Mouse (Mus musculus) hindbrain, embryonic 11.5 days (tissue): ENCODE results near the gene Znhit1. TPM values are rescaled to one million over a fixed set of nuclear protein-coding genes. Genes with fewer than 3 reads are reported as not detected.
"Not testable (repeated sequence)": the region's sequence is repeated elsewhere in the genome, so short reads cannot be mapped to it uniquely, and the experiment has no call there.

Experiments used
- ATAC-seq: fragments of 200-750 bp; cut with Nextera tagmentation; 2 replicates; pipeline ENCODE4 v1.8.0; 2017; ENCODE audit warnings: mild to moderate bottlenecking, moderate TSS enrichment, moderate library complexity; ENCODE audit not compliant: low FRiP score
- DNase-seq: peaks from one replicate; pipeline ENCODE4 v3.0.0-alpha.2; 2015; ENCODE audit warnings: low spot score
- H3K27ac ChIP-seq: fragments of 300-500 bp; sonication (generic); 2 replicates; pipeline ENCODE4 v1.5.1; 2014; ENCODE audit warnings: mild to moderate bottlenecking, low read depth, low read length
- H3K27me3 ChIP-seq: fragments of 300-500 bp; sonication (generic); 2 replicates; pipeline ENCODE4 v1.6.1; 2014; ENCODE audit warnings: mild to moderate bottlenecking, low read length, moderate library complexity, mixed read lengths; ENCODE audit not compliant: control insufficient read depth, insufficient read depth
- H3K36me3 ChIP-seq: fragments of 300-500 bp; sonication (generic); 2 replicates; pipeline ENCODE4 v1.6.1; 2014; ENCODE audit warnings: mild to moderate bottlenecking, low read length, moderate library complexity, mixed read lengths; ENCODE audit not compliant: control insufficient read depth, insufficient read depth
- H3K4me1 ChIP-seq: fragments of 300-500 bp; sonication (generic); replicated peaks from 2 replicates; pipeline ENCODE4 v1.6.1; 2014; ENCODE audit warnings: low read length, mixed read lengths; ENCODE audit not compliant: control insufficient read depth, insufficient read depth
- H3K4me2 ChIP-seq: fragments of 300-500 bp; sonication (generic); replicated peaks from 2 replicates; pipeline ENCODE4 v1.6.1; 2014; ENCODE audit warnings: mild to moderate bottlenecking, low read depth, low read length
- H3K4me3 ChIP-seq: fragments of 300-500 bp; sonication (generic); 2 replicates; pipeline ENCODE4 v1.5.1; 2014; ENCODE audit warnings: low read depth, low read length
- H3K9ac ChIP-seq: fragments of 300-500 bp; sonication (generic); 2 replicates; pipeline ENCODE4 v1.6.1; 2014; ENCODE audit warnings: low read depth, low read length
- H3K9me3 ChIP-seq: fragments of 300-500 bp; sonication (generic); 2 replicates; pipeline ENCODE4 v1.6.1; 2016; ENCODE audit warnings: low read length; ENCODE audit not compliant: control insufficient read depth
- WGBS: fragments of 180-500 bp; shearing (Covaris S2); extraction: QIAGEN DNeasy Blood & Tissue Kit; methylation state at CpG from one replicate; pipeline ENCODE4 v1.1.7; 2014; 5-methylcytosine and 5-hydroxymethylcytosine counted together
- polyA plus RNA-seq: library from polyadenylated mRNA; unstranded; fragments of >200 nt; fragmentation: Nextera tagmentation; extraction: Ambion mirVana; gene quantifications from 2 replicates; pipeline ENCODE4 v1.2.1, GENCODE M21; 2014

Gene Znhit1
- polyA plus RNA-seq, 1 experiment from 2014 or later = 92.8 TPM

DNA sequence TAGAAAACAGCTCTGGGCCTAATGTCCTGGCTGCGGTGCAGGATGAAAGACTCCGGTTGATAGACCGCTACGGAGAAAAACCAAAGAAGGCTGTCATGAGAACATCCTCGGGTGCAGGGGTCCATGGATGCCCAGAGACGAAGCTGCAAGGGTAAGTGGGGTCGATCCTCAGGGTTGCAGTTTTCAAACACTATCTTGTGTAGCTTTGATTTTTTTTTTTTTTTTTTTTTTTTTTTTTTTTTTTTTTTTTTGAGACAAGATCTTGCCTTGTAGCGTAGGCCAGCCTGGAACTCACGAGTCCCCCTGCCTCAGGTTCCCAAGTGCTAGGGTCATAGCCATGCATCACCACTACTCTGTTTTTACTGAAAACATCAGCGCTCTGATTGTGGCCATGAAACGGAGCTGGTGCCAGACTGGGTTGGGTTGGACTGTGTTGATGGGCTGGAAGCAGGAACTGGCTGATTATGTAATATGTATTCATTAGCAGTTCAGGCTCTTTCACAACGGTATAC is 34.3 kb downstream of the Znhit1 start:
- no peaks in the 10 kb centered on the region for H3K27me3 ChIP-seq
- H3K4me2 ChIP-seq = peak overlapping the region; percentile 72
- peaks cover 2% of the 10 kb centered on the region; the same call in 1 of the 2 replicates for H3K4me1 ChIP-seq
- 0 out of 2 replicates have a peak, but pooled peaks cover 2% of the 10 kb centered on the region for H3K36me3 ChIP-seq
- peak overlapping the region; percentile 80 for H3K9ac ChIP-seq
- 5% methylated on average over 12 of the region's 12 CpGs for WGBS
- peak overlapping the region; percentile 54; the same call in 1 of the 2 replicates for H3K27ac ChIP-seq
- DNase-seq = no peak
- peak overlapping the region; percentile 65 for H3K4me3 ChIP-seq
- no peak for ATAC-seq
- no peaks in the 10 kb centered on the region for H3K9me3 ChIP-seq

DNA sequence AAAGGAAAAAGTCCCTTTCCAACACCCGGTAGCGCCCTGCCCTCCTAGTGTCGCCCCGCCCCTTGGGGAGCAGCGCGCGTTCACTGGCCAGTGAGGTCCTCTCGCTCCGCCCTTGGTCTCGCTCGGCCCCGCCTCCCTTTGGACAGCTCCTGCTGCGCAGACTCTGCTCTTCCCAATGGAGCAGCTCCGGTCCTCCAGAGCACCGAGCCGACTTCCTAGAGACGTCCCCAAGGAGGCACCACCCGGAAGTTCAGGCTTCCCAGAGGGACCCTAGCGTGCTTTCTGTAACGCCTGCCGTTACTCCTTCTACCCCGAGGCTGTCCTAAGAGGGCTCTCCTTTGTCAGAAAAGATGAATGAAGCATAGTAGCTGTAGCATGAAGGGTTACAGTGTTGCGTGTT is 34.8 kb downstream of the Znhit1 start, which contains the start of gene Fis1:
Fis1 (plus strand) TSS at position 261 of the 400 bp plus-strand sequence.
- WGBS = under 1% methylated on average over 23 of the region's 23 CpGs
- peak within 1 kb of the TSS; percentile 80 for H3K9ac ChIP-seq
- DNase-seq = peak; percentile 99
- H3K27me3 ChIP-seq = no peaks in the 10 kb centered on the region
- H3K9me3 ChIP-seq = no peaks in the 10 kb centered on the region
- H3K27ac ChIP-seq = peak within 1 kb of the TSS; percentile 54; the same call in 1 of the 2 replicates
- H3K4me2 ChIP-seq = peak within 1 kb of the TSS; percentile 72
- 0 out of 2 replicates have a peak, but pooled peaks cover 2% of the 10 kb centered on the region for H3K36me3 ChIP-seq
- peaks cover 2% of the 10 kb centered on the region; the same call in 1 of the 2 replicates for H3K4me1 ChIP-seq
- peak within 1 kb of the TSS; percentile 65 for H3K4me3 ChIP-seq
- ATAC-seq = peak; percentile 98

DNA sequence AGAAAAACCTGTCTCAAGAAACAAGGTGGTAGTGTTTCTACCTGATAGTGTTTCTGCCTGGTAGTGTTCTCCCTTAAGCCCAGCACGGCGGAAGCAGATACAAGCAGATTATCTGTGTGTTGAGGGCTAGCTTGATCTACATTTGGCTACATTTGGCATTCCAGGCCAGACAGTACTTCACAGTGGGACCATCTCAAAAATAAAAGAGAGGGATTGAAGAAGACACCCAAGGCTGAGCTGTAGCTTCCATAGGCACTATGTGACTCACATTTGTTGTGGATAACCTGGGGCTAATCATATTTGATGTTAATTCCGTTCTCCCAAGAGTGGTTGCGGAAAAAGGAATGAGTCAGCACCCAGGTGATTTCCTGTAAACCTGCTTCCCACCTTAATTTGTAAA is 35.7 kb downstream of the Znhit1 start:
- 76% methylated on average over 4 of the region's 4 CpGs for WGBS

DNA sequence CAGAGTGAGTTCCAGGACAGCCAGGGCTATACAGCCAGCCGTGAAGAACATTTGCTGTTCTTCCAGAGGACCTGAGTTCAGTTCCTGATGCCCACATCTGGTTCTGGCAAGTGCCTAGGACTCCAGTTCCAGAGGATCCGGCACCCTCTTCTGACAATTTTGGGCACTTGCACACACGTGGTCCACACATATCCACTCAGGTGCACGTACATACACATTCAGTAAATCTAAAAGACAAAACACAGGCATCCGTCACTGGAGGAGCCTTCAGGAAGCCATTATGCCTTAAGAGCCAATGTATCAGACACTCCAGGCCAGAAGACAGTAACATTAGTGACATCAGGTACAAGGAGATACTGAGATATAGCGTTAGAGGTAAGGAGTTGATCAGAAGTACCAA is 37.3 kb downstream of the Znhit1 start:
- Histone ChIP-seq H3K36me3 (no peaks in the 10 kb centered on the region), H3K27me3 (no peaks in the 10 kb centered on the region), H3K9me3 (no peaks in the 10 kb centered on the region), H3K4me3 (no peak overlapping the region), H3K27ac (no peak overlapping the region), H3K9ac (no peak overlapping the region), H3K4me1 (peaks cover 2% of the 10 kb centered on the region; the same call in 1 of the 2 replicates), H3K4me2 (no peak overlapping the region)
- no peak for DNase-seq
- ATAC-seq = no peak
- WGBS = 88% methylated on average over 6 of the region's 6 CpGs

More for the DNA sequence above, 35.7 kb downstream of the Znhit1 start:
- Histone ChIP-seq H3K27ac (no peak overlapping the region), H3K36me3 (0 out of 2 replicates have a peak, but pooled peaks cover 2% of the 10 kb centered on the region), H3K9ac (no peak overlapping the region), H3K4me2 (no peak overlapping the region), H3K4me1 (peaks cover 2% of the 10 kb centered on the region; the same call in 1 of the 2 replicates), H3K9me3 (no peaks in the 10 kb centered on the region), H3K4me3 (no peak overlapping the region), H3K27me3 (no peaks in the 10 kb centered on the region)
- no peak for ATAC-seq
- DNase-seq = no peak

DNA sequence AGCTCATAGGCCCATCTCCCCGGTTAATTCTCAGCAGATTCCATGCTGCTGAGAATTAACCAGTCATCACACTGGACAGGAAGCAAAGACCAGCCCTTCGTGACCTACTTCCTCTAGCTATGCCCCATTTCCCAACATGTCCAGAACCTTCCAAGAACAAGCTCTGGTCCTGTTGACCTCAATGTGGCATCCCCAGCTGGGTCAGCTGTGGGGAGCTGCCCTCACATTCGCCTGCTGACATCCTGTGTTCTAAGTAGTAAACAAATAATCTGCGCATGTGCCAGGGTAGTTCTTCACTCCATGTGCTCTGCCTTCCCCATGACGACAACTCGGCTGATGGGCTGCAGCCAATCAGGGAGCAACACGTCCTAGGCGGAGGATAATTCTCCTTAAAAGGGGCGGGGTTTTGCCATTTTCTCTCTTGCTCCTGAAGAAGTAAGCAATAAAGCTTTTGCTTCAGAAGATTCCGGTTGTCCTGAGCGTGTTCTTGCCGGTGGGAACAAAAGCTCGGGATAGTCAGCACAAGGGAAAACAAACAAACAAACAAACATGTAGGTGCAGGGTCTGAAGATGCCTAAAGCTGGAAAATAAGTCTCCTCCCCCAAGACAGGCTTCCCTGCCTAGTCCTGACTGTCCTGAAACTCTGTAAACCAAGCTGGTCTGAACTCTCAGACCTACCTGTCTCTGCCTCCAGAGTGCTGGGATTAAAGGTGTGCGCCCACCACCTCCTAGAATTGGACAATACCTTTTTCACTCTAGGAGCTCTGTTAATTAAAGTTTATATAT is 38.1 kb downstream of the Znhit1 start:
- not testable (repeated sequence) for H3K4me2 ChIP-seq, H3K4me1 ChIP-seq, DNase-seq, ATAC-seq, H3K36me3 ChIP-seq, H3K27me3 ChIP-seq, H3K27ac ChIP-seq, H3K9ac ChIP-seq, H3K9me3 ChIP-seq, H3K4me3 ChIP-seq
- WGBS = 87% methylated on average over 14 of the region's 14 CpGs

DNA sequence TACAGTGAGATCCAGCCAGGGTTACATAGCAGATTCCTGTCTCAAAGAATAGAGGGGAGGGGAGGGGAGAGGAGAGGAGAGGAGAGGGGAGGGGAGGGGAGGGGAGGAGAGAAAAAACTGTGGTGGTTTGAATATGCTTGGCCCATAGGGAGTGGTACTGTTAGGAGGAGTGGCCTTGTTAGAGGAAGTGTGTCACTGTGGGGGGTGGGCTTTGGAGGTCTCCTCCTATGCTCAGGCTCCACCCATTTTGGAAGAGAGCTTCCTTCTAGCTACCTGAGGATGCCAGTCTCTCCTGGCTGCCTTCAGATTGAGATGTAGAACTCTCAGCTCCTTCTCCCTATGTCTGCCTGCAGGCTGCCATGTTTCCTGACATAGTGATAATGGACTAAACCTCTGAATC is 39.9 kb downstream of the Znhit1 start:
- Histone ChIP-seq H3K9me3 (no peaks in the 10 kb centered on the region), H3K4me1 (no peaks in the 10 kb centered on the region), H3K27me3 (no peaks in the 10 kb centered on the region), H3K36me3 (no peaks in the 10 kb centered on the region), H3K27ac (no peak overlapping the region), H3K4me2 (no peak overlapping the region), H3K4me3 (no peak overlapping the region), H3K9ac (no peak overlapping the region)
- no peak for DNase-seq
- no peak for ATAC-seq

DNA sequence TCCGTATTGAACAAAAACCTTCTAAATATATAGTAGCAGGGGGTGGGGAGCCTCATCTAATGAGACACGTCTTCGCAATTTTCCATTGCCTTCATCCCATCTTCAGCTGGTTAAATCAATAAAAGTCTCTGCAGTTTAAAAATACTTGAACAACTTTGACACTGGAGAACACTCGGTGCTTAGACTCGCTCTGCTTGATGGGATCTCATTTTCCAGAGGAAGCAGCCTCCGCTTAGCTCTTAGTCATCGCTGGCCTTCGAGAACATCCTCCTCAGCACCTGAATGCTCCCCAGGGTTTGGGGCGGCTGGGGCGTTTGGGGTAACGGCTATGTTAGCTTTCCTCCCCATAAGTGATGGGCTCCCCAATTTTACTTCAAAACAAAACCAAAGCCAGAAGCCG is 42.7 kb downstream of the Znhit1 start:
- DNase-seq = no peak
- Histone ChIP-seq H3K4me3 (no peak overlapping the region), H3K9ac (no peak overlapping the region), H3K27me3 (no peaks in the 10 kb centered on the region), H3K4me1 (no peaks in the 10 kb centered on the region), H3K4me2 (no peak overlapping the region), H3K27ac (no peak overlapping the region), H3K36me3 (no peaks in the 10 kb centered on the region), H3K9me3 (no peaks in the 10 kb centered on the region)
- no peak for ATAC-seq
- 87% methylated on average over 12 of the region's 12 CpGs for WGBS

DNA sequence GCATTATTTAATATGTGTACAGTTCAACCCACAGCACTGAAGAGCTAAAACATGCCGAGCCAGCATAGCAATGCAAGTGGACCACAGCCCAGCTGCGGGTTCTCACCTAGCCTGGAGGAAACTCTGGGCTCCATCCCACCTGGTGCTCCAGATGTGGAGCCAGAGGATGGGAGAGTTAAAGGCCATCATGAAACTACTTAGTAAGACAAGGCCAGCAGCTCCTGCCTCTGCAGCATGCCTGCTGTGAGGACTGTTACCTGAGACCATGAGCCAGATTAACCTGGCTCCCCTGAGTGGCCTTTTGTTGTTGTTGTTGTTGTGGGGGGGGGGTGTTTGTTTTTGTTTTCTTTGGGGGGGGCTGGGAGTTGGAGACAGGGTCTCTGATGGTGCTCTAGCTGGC is 44.4 kb downstream of the Znhit1 start:
- Histone ChIP-seq H3K9me3 (no peaks in the 10 kb centered on the region), H3K4me2 (no peak overlapping the region), H3K27ac (no peak overlapping the region), H3K9ac (no peak overlapping the region), H3K4me1 (no peaks in the 10 kb centered on the region), H3K27me3 (no peaks in the 10 kb centered on the region), H3K4me3 (no peak overlapping the region), H3K36me3 (no peaks in the 10 kb centered on the region)
- WGBS = 78% methylated on average over 2 of the region's 2 CpGs
- no peak for DNase-seq
- ATAC-seq = no peak

DNA sequence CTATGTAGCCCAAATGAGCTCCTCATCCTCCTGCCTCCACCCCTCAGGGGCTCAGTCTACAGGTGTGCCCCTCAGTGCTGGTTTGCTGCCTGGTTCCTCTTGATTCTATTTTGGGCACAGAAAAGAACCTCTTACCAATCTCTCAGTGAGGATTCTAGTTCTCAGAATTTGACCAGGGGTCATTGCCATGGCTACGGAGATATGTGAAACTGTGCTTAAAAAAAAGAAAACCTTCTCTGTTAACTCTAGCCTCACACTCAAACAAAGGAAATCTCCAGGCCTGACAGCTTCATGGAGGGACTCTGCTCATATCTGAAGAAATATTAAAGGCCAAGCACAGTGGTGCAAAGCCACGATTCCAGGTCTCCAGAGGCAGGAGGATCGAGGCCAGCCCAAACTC is 45.0 kb downstream of the Znhit1 start:
- no peak overlapping the region for H3K4me3 ChIP-seq
- no peak for DNase-seq
- H3K9ac ChIP-seq = no peak overlapping the region
- no peaks in the 10 kb centered on the region for H3K36me3 ChIP-seq
- H3K4me2 ChIP-seq = no peak overlapping the region
- H3K27me3 ChIP-seq = no peaks in the 10 kb centered on the region
- no peaks in the 10 kb centered on the region for H3K9me3 ChIP-seq
- no peaks in the 10 kb centered on the region for H3K4me1 ChIP-seq
- WGBS = 83% methylated on average over 3 of the region's 3 CpGs
- H3K27ac ChIP-seq = no peak overlapping the region
- ATAC-seq = no peak
